Mouse (Mus musculus): ENCODE measurements around the gene Acer1. TPM values are rescaled to one million over a fixed set of nuclear protein-coding genes. Genes with fewer than 3 reads are reported as not detected.

The Acer1 gene
- polyA plus RNA-seq, 1 experiment from 2014 or later = not detected

GRCm38 (mm10) chr17:56986105-56986805 lies 4.3 kb upstream of the Acer1 start:
- Histone ChIP-seq H3K9me3 (replicated peaks) (no peaks in the 10 kb centered on the region), H3K9ac (no peak overlapping the region), H3K4me3 (no peak overlapping the region), H3K4me2 (replicated peaks) (no peak overlapping the region), H3K27ac (no peak overlapping the region), H3K36me3 (no peaks in the 10 kb centered on the region), H3K27me3 (no peaks in the 10 kb centered on the region), H3K4me1 (peaks cover 6% of the 10 kb centered on the region)
- ATAC-seq (ENCODE audit: low FRiP score) = no peak
- 78% methylated on average over 3 of the region's 3 CpGs for WGBS

- Histone ChIP-seq H3K27ac (no peak overlapping the region), H3K4me1 (no peaks in the 10 kb centered on the region), H3K4me3 (no peak overlapping the region), H3K9me3 (replicated peaks) (no peaks in the 10 kb centered on the region), H3K36me3 (no peaks in the 10 kb centered on the region), H3K9ac (no peak overlapping the region), H3K27me3 (no peaks in the 10 kb centered on the region), H3K4me2 (replicated peaks) (no peak overlapping the region)
- 72% methylated on average over 3 of the region's 3 CpGs for WGBS
- ATAC-seq (ENCODE audit: low FRiP score) = no peak
These were observed 3.7 kb upstream of the Acer1 start for GRCm38 (mm10) chr17:56985656-56986055.

GRCm38 (mm10) chr17:56984886-56985285 lies 3.0 kb upstream of the Acer1 start:
- Histone ChIP-seq H3K36me3 (no peaks in the 10 kb centered on the region), H3K9ac (no peak overlapping the region), H3K27me3 (no peaks in the 10 kb centered on the region), H3K4me1 (no peaks in the 10 kb centered on the region), H3K4me3 (no peak overlapping the region), H3K4me2 (replicated peaks) (no peak overlapping the region), H3K27ac (no peak overlapping the region), H3K9me3 (replicated peaks) (no peaks in the 10 kb centered on the region)
- 87% methylated on average over 9 of the region's 9 CpGs for WGBS
- no peak for ATAC-seq (ENCODE audit: low FRiP score)

GRCm38 (mm10) chr17:56981049-56981448 lies 877 bp downstream of the Acer1 start:
- H3K4me2 ChIP-seq (replicated peaks) = no peak overlapping the region
- 89% methylated on average over 7 of the region's 7 CpGs for WGBS
- H3K27me3 ChIP-seq = no peaks in the 10 kb centered on the region
- no peaks in the 10 kb centered on the region for H3K4me1 ChIP-seq
- H3K9me3 ChIP-seq (replicated peaks) = no peaks in the 10 kb centered on the region
- H3K9ac ChIP-seq = no peak overlapping the region
- H3K27ac ChIP-seq = no peak overlapping the region
- no peak overlapping the region for H3K4me3 ChIP-seq
- no peak for ATAC-seq (ENCODE audit: low FRiP score)
- H3K36me3 ChIP-seq = no peaks in the 10 kb centered on the region

GRCm38 (mm10) chr17:56979524-56979923 lies 2.4 kb downstream of the Acer1 start:
- Histone ChIP-seq H3K27ac (no peak overlapping the region), H3K9me3 (replicated peaks) (no peaks in the 10 kb centered on the region), H3K27me3 (no peaks in the 10 kb centered on the region), H3K36me3 (no peaks in the 10 kb centered on the region), H3K4me1 (no peaks in the 10 kb centered on the region), H3K4me2 (replicated peaks) (no peak overlapping the region), H3K4me3 (no peak overlapping the region), H3K9ac (no peak overlapping the region)
- no peak for ATAC-seq (ENCODE audit: low FRiP score)
- 40% methylated on average over 7 of the region's 8 CpGs for WGBS

GRCm38 (mm10) chr17:56976531-56977390 lies 5.2 kb downstream of the Acer1 start:
- no peaks in the 10 kb centered on the region for H3K9me3 ChIP-seq (replicated peaks)
- no peak overlapping the region for H3K27ac ChIP-seq
- no peaks in the 10 kb centered on the region for H3K4me1 ChIP-seq
- H3K27me3 ChIP-seq = no peaks in the 10 kb centered on the region
- H3K36me3 ChIP-seq = no peaks in the 10 kb centered on the region
- no peak overlapping the region for H3K9ac ChIP-seq
- 80% methylated on average over 8 of the region's 8 CpGs for whole genome bisulfite sequencing
- H3K4me3 ChIP-seq = no peak overlapping the region
- ATAC-seq (ENCODE audit: low FRiP score) = no peak
- H3K4me2 ChIP-seq (replicated peaks) = no peak overlapping the region

GRCm38 (mm10) chr17:56975391-56975790 lies 6.5 kb downstream of the Acer1 start:
- Histone ChIP-seq H3K9me3 (replicated peaks) (no peaks in the 10 kb centered on the region), H3K36me3 (no peaks in the 10 kb centered on the region), H3K4me3 (no peak overlapping the region), H3K9ac (no peak overlapping the region), H3K27me3 (peaks cover 2% of the 10 kb centered on the region; the same call in 1 of the 2 replicates), H3K4me2 (replicated peaks) (no peak overlapping the region), H3K4me1 (no peaks in the 10 kb centered on the region), H3K27ac (no peak overlapping the region)
- no peak for ATAC-seq (ENCODE audit: low FRiP score)
- 75% methylated on average over 3 of the region's 3 CpGs for WGBS

- ATAC-seq (ENCODE audit: low FRiP score) = no peak
- Histone ChIP-seq H3K4me1 (no peaks in the 10 kb centered on the region), H3K27me3 (peaks cover 2% of the 10 kb centered on the region; the same call in 1 of the 2 replicates), H3K4me2 (replicated peaks) (no peak overlapping the region), H3K9me3 (replicated peaks) (no peaks in the 10 kb centered on the region), H3K27ac (no peak overlapping the region), H3K4me3 (no peak overlapping the region), H3K9ac (no peak overlapping the region), H3K36me3 (no peaks in the 10 kb centered on the region)
- 79% methylated on average over 5 of the region's 5 CpGs for WGBS
These were observed 7.2 kb downstream of the Acer1 start for GRCm38 (mm10) chr17:56974708-56975240.

- Histone ChIP-seq H3K4me2 (replicated peaks) (no peak overlapping the region), H3K9me3 (replicated peaks) (no peaks in the 10 kb centered on the region), H3K4me1 (no peaks in the 10 kb centered on the region), H3K4me3 (no peak overlapping the region), H3K36me3 (no peaks in the 10 kb centered on the region), H3K27ac (no peak overlapping the region), H3K9ac (no peak overlapping the region), H3K27me3 (peaks cover 2% of the 10 kb centered on the region; the same call in 1 of the 2 replicates)
- WGBS = 67% methylated on average over 14 of the region's 14 CpGs
- no peak for ATAC-seq (ENCODE audit: low FRiP score)
These were observed 7.8 kb downstream of the Acer1 start for GRCm38 (mm10) chr17:56973956-56974707.

GRCm38 (mm10) chr17:56970081-56970480 lies 11.8 kb downstream of the Acer1 start:
- 65% methylated on average over 5 of the region's 5 CpGs for WGBS
- no peak overlapping the region for H3K9ac ChIP-seq
- ATAC-seq (ENCODE audit: low FRiP score) = no peak
- peaks cover 2% of the 10 kb centered on the region; the same call in 1 of the 2 replicates for H3K27me3 ChIP-seq
- no peak overlapping the region for H3K27ac ChIP-seq
- no peaks in the 10 kb centered on the region for H3K9me3 ChIP-seq (replicated peaks)
- no peaks in the 10 kb centered on the region for H3K36me3 ChIP-seq
- H3K4me3 ChIP-seq = no peak overlapping the region
- no peak overlapping the region for H3K4me2 ChIP-seq (replicated peaks)
- H3K4me1 ChIP-seq = no peaks in the 10 kb centered on the region

GRCm38 (mm10) chr17:56969321-56969720 lies 12.6 kb downstream of the Acer1 start:
- Histone ChIP-seq H3K4me3 (no peak overlapping the region), H3K27ac (no peak overlapping the region), H3K4me2 (replicated peaks) (no peak overlapping the region), H3K9me3 (replicated peaks) (no peaks in the 10 kb centered on the region), H3K9ac (no peak overlapping the region), H3K36me3 (no peaks in the 10 kb centered on the region), H3K27me3 (peaks cover 2% of the 10 kb centered on the region; the same call in 1 of the 2 replicates), H3K4me1 (no peaks in the 10 kb centered on the region)
- no peak for ATAC-seq (ENCODE audit: low FRiP score)
- WGBS = 80% methylated on average over 3 of the region's 3 CpGs

- ATAC-seq (ENCODE audit: low FRiP score) = no peak
These were observed 18.3 kb downstream of the Acer1 start for GRCm38 (mm10) chr17:56963646-56964045.

More at GRCm38 (mm10) chr17:56963646-56964045, 18.3 kb downstream of the Acer1 start:
- no peaks in the 10 kb centered on the region for H3K9me3 ChIP-seq (replicated peaks)
- no peak overlapping the region for H3K4me3 ChIP-seq
- H3K4me2 ChIP-seq (replicated peaks) = no peak overlapping the region
- 75% methylated on average over 6 of the region's 6 CpGs for WGBS
- H3K27me3 ChIP-seq = no peaks in the 10 kb centered on the region
- H3K4me1 ChIP-seq = no peaks in the 10 kb centered on the region
- H3K9ac ChIP-seq = no peak overlapping the region
- H3K36me3 ChIP-seq = no peaks in the 10 kb centered on the region
- H3K27ac ChIP-seq = no peak overlapping the region
